Mouse (Mus musculus) megakaryocyte, embryonic 14.5 days (primary cell): ENCODE results near the gene Dio3.

Experiments
- FLI1 ChIP-seq: IDR thresholded peaks from 2 replicates; pipeline ENCODE4 v1.6.1; 2012; ENCODE audit warnings: low read length, inconsistent platforms, mixed read lengths
- GATA1 ChIP-seq: IDR thresholded peaks from 3 replicates; pipeline ENCODE4 v1.6.1; 2012; ENCODE audit warnings: mixed read lengths, low read length, inconsistent platforms, borderline replicate concordance

GRCm38 (mm10) chr12:110252163-110252575 is 26.7 kb upstream of the Dio3 start:
- TF ChIP-seq GATA1 (no peak), FLI1 (no peak)
